Mouse (Mus musculus) forebrain, embryonic 10.5 days (tissue): ENCODE measurements around the gene Gripap1. TPM values are rescaled to one million over a fixed set of nuclear protein-coding genes. Genes with fewer than 3 reads are reported as not detected.
A peak's percentile ranks its signal among the peaks of the same experiment; 100 is the strongest.
"Not testable (repeated sequence)": the region's sequence is repeated elsewhere in the genome, so short reads cannot be mapped to it uniquely, and the experiment has no call there.

Experiments
- DNase-seq: peaks from one replicate; pipeline ENCODE4 v3.0.0-alpha.2; 2017; ENCODE audit warnings: low spot score; ENCODE audit errors: extremely low spot score
- H3K27ac ChIP-seq: fragments of 300-500 bp; sonication (generic); 2 replicates; pipeline ENCODE4 v1.5.1; 2016; ENCODE audit warnings: mild to moderate bottlenecking
- H3K27me3 ChIP-seq: fragments of 300-500 bp; sonication (generic); 2 replicates; pipeline ENCODE4 v1.6.1; 2016; ENCODE audit warnings: mild to moderate bottlenecking; ENCODE audit not compliant: poor library complexity, severe bottlenecking
- H3K36me3 ChIP-seq: fragments of 300-500 bp; sonication (generic); replicated peaks from 2 replicates; pipeline ENCODE4 v1.6.1; 2016; ENCODE audit warnings: mild to moderate bottlenecking, moderate library complexity
- H3K4me1 ChIP-seq: fragments of 300-500 bp; sonication (generic); 2 replicates; pipeline ENCODE4 v1.6.1; 2016
- H3K4me3 ChIP-seq: fragments of 300-500 bp; sonication (generic); 2 replicates; pipeline ENCODE4 v1.5.1; 2016; ENCODE audit warnings: mild to moderate bottlenecking, moderate library complexity
- H3K9me3 ChIP-seq: fragments of 300-500 bp; sonication (generic); 2 replicates; pipeline ENCODE4 v1.6.1; 2016; ENCODE audit warnings: mild to moderate bottlenecking, moderate library complexity
- WGBS: fragments of 180-500 bp; shearing (Covaris S2); methylation state at CpG from one replicate; pipeline ENCODE4 v1.1.7; 2016; 5-methylcytosine and 5-hydroxymethylcytosine counted together
- polyA plus RNA-seq: library from polyadenylated mRNA; unstranded; fragments of >200 nt; fragmentation: Nextera tagmentation; extraction: Ambion mirVana; gene quantifications from 2 replicates; pipeline ENCODE4 v1.2.1, GENCODE M21; 2016

The Gripap1 gene
- 45.6 TPM in 2 replicates for polyA plus RNA-seq

- H3K4me1 ChIP-seq = peaks cover 7% of the 10 kb centered on the region
- H3K27ac ChIP-seq = peak within 1 kb of the TSS; percentile 84
- H3K36me3 ChIP-seq = peaks cover 5% of the 10 kb centered on the region
- WGBS = 12% methylated on average over 24 of the region's 24 CpGs
- peak; percentile 47 for DNase-seq
- H3K9me3 ChIP-seq = no peaks in the 10 kb centered on the region
- no peaks in the 10 kb centered on the region for H3K27me3 ChIP-seq
- peak within 1 kb of the TSS; percentile 60 for H3K4me3 ChIP-seq
Observed at GRCm38 (mm10) chrX:7789542-7790136, at the start of gene Gripap1. Gene Gripap1 (plus strand): TSS chrX:7789765.

- no peak overlapping the region for H3K27ac ChIP-seq
- no peaks in the 10 kb centered on the region for H3K27me3 ChIP-seq
- no peak for DNase-seq
- H3K4me1 ChIP-seq = peaks cover 3% of the 10 kb centered on the region; the same call in 1 of the 2 replicates
- 71% methylated on average over 10 of the region's 10 CpGs for WGBS
- peaks cover 19% of the 10 kb centered on the region for H3K36me3 ChIP-seq
- no peaks in the 10 kb centered on the region for H3K9me3 ChIP-seq
- no peak overlapping the region for H3K4me3 ChIP-seq
Observed at GRCm38 (mm10) chrX:7740082-7740819, 49.3 kb upstream of the Gripap1 start.

GRCm38 (mm10) chrX:7741103-7741502, 48.5 kb upstream of the Gripap1 start:
- H3K27me3 ChIP-seq = no peaks in the 10 kb centered on the region
- H3K9me3 ChIP-seq = no peaks in the 10 kb centered on the region
- H3K36me3 ChIP-seq = peaks cover 17% of the 10 kb centered on the region
- WGBS = 79% methylated on average over 5 of the region's 5 CpGs
- DNase-seq = no peak
- H3K27ac ChIP-seq = no peak overlapping the region
- no peak overlapping the region for H3K4me3 ChIP-seq
- H3K4me1 ChIP-seq = peaks cover 3% of the 10 kb centered on the region; the same call in 1 of the 2 replicates

GRCm38 (mm10) chrX:7743470-7743869, 46.1 kb upstream of the Gripap1 start:
- H3K27ac ChIP-seq = no peak overlapping the region
- WGBS = 63% methylated on average over 5 of the region's 5 CpGs
- H3K27me3 ChIP-seq = no peaks in the 10 kb centered on the region
- no peaks in the 10 kb centered on the region for H3K36me3 ChIP-seq
- no peak overlapping the region for H3K4me3 ChIP-seq
- H3K9me3 ChIP-seq = no peaks in the 10 kb centered on the region
- H3K4me1 ChIP-seq = peaks cover 3% of the 10 kb centered on the region; the same call in 1 of the 2 replicates
- no peak for DNase-seq

GRCm38 (mm10) chrX:7744940-7745339, 44.6 kb upstream of the Gripap1 start:
- DNase-seq = no peak
- Histone ChIP-seq H3K36me3 (no peaks in the 10 kb centered on the region), H3K27ac (no peak overlapping the region), H3K27me3 (no peaks in the 10 kb centered on the region), H3K4me1 (peaks cover 6% of the 10 kb centered on the region), H3K4me3 (no peak overlapping the region), H3K9me3 (no peaks in the 10 kb centered on the region)
- 85% methylated on average over 1 of the region's 1 CpGs for WGBS

- H3K36me3 ChIP-seq = no peaks in the 10 kb centered on the region
- 92% methylated on average over 8 of the region's 8 CpGs for WGBS
- H3K4me3 ChIP-seq = no peak overlapping the region
- H3K9me3 ChIP-seq = peaks cover 2% of the 10 kb centered on the region; the same call in 1 of the 2 replicates
- H3K27me3 ChIP-seq = no peaks in the 10 kb centered on the region
- no peak for DNase-seq
- no peak overlapping the region for H3K27ac ChIP-seq
- peaks cover 9% of the 10 kb centered on the region for H3K4me1 ChIP-seq
Observed at GRCm38 (mm10) chrX:7745429-7745828, 44.1 kb upstream of the Gripap1 start.

- 10% methylated on average over 54 of the region's 56 CpGs for WGBS
- H3K36me3 ChIP-seq = no peaks in the 10 kb centered on the region
- peaks cover 9% of the 10 kb centered on the region for H3K4me1 ChIP-seq
- H3K27ac ChIP-seq = peak within 1 kb of the TSS; percentile 90
- no peaks in the 10 kb centered on the region for H3K27me3 ChIP-seq
- peaks cover 5% of the 10 kb centered on the region; the same call in 1 of the 2 replicates for H3K9me3 ChIP-seq
- H3K4me3 ChIP-seq = peak within 1 kb of the TSS; percentile 74
- peak; percentile 79 for DNase-seq
Observed at GRCm38 (mm10) chrX:7750432-7751116, 39.0 kb upstream of the Gripap1 start, which contains the start of gene Ccdc120. Gene Ccdc120 (minus strand): TSS chrX:7750905.

GRCm38 (mm10) chrX:7753627-7754026, 35.9 kb upstream of the Gripap1 start:
- not testable (repeated sequence) for H3K9me3 ChIP-seq, H3K4me3 ChIP-seq, H3K27ac ChIP-seq, H3K36me3 ChIP-seq, DNase-seq, H3K27me3 ChIP-seq, H3K4me1 ChIP-seq
- WGBS = 20% methylated on average over 3 of the region's 3 CpGs

GRCm38 (mm10) chrX:7762137-7762920, 27.2 kb upstream of the Gripap1 start, which contains the start of gene Tfe3:
Gene Tfe3 (plus strand): TSS chrX:7762560.
- H3K27ac ChIP-seq = peak within 1 kb of the TSS; percentile 84

GRCm38 (mm10) chrX:7762921-7763197, 26.7 kb upstream of the Gripap1 start:
- 13% methylated on average over 21 of the region's 21 CpGs for WGBS
- DNase-seq = no peak

More at GRCm38 (mm10) chrX:7762137-7762920, 27.2 kb upstream of the Gripap1 start, which contains the start of gene Tfe3:
- H3K36me3 ChIP-seq = peaks cover 11% of the 10 kb centered on the region
- peaks cover 29% of the 10 kb centered on the region for H3K4me1 ChIP-seq
- no peaks in the 10 kb centered on the region for H3K27me3 ChIP-seq
- peak; percentile 84 for DNase-seq
- peak within 1 kb of the TSS; percentile 72 for H3K4me3 ChIP-seq
- WGBS = 19% methylated on average over 38 of the region's 38 CpGs
- no peaks in the 10 kb centered on the region; the same call in 1 of the 2 replicates for H3K9me3 ChIP-seq

GRCm38 (mm10) chrX:7763631-7764393, 25.8 kb upstream of the Gripap1 start:
- peaks cover 26% of the 10 kb centered on the region for H3K36me3 ChIP-seq
- peak; percentile 19 for DNase-seq
- 18% methylated on average over 22 of the region's 22 CpGs for WGBS
- H3K4me3 ChIP-seq = peak overlapping the region; percentile 72
- H3K27me3 ChIP-seq = no peaks in the 10 kb centered on the region
- no peaks in the 10 kb centered on the region; the same call in 1 of the 2 replicates for H3K9me3 ChIP-seq
- H3K4me1 ChIP-seq = peaks cover 29% of the 10 kb centered on the region
- H3K27ac ChIP-seq = peak overlapping the region; percentile 84

More at GRCm38 (mm10) chrX:7762921-7763197, 26.7 kb upstream of the Gripap1 start:
- H3K4me3 ChIP-seq = peak overlapping the region; percentile 72
- no peaks in the 10 kb centered on the region for H3K27me3 ChIP-seq
- H3K4me1 ChIP-seq = peaks cover 29% of the 10 kb centered on the region
- peak overlapping the region; percentile 84 for H3K27ac ChIP-seq
- peaks cover 17% of the 10 kb centered on the region for H3K36me3 ChIP-seq
- H3K9me3 ChIP-seq = no peaks in the 10 kb centered on the region; the same call in 1 of the 2 replicates
